Mouse (Mus musculus) heart, embryonic 13.5 days (tissue): ENCODE measurements around the gene Col4a4. TPM values are rescaled to one million over a fixed set of nuclear protein-coding genes. Genes with fewer than 3 reads are reported as not detected.

Experiments
- ATAC-seq: fragments of 200-750 bp; cut with Nextera tagmentation; 2 replicates; pipeline ENCODE4 v1.8.0; 2017; ENCODE audit warnings: moderate TSS enrichment; ENCODE audit not compliant: insufficient number of reproducible peaks, low FRiP score, low TSS enrichment; ENCODE audit errors: extremely low read depth
- H3K27ac ChIP-seq: fragments of 300-500 bp; sonication (generic); replicated peaks from 2 replicates; pipeline ENCODE4 v1.5.1; 2015; ENCODE audit warnings: moderate library complexity, mild to moderate bottlenecking, inconsistent platforms
- H3K27me3 ChIP-seq: fragments of 300-500 bp; sonication (generic); replicated peaks from 2 replicates; pipeline ENCODE4 v1.6.1; 2015; ENCODE audit warnings: mild to moderate bottlenecking, inconsistent platforms
- H3K36me3 ChIP-seq: fragments of 300-500 bp; sonication (generic); 2 replicates; pipeline ENCODE4 v1.6.1; 2015; ENCODE audit warnings: mild to moderate bottlenecking, inconsistent platforms
- H3K4me1 ChIP-seq: fragments of 300-500 bp; sonication (generic); 2 replicates; pipeline ENCODE4 v1.6.1; 2015; ENCODE audit warnings: inconsistent platforms
- H3K4me2 ChIP-seq: fragments of 300-500 bp; sonication (generic); 2 replicates; pipeline ENCODE4 v1.6.1; 2015; ENCODE audit warnings: inconsistent platforms, mild to moderate bottlenecking, moderate library complexity
- H3K4me3 ChIP-seq: fragments of 300-500 bp; sonication (generic); 2 replicates; pipeline ENCODE4 v1.5.1; 2015; ENCODE audit warnings: moderate library complexity, mild to moderate bottlenecking, inconsistent platforms
- H3K9ac ChIP-seq: fragments of 300-500 bp; sonication (generic); 2 replicates; pipeline ENCODE4 v1.6.1; 2015; ENCODE audit warnings: inconsistent platforms, mild to moderate bottlenecking, moderate library complexity
- H3K9me3 ChIP-seq: fragments of 300-500 bp; sonication (generic); 2 replicates; pipeline ENCODE4 v1.6.1; 2016; ENCODE audit warnings: inconsistent platforms
- whole genome bisulfite sequencing: fragments of 180-500 bp; shearing (Covaris S2); methylation state at CpG from one replicate; pipeline ENCODE4 v1.1.7; 2015; ENCODE audit warnings: mixed read lengths; 5-methylcytosine and 5-hydroxymethylcytosine counted together
- polyA plus RNA-seq: library from polyadenylated mRNA; unstranded; fragments of >200 nt; fragmentation: Nextera tagmentation; extraction: Ambion mirVana; gene quantifications from 2 replicates; pipeline ENCODE4 v1.2.1, GENCODE M21; 2015

Gene Col4a4
- polyA plus RNA-seq, 1 experiment from 2014 or later: 0.55 TPM

DNA sequence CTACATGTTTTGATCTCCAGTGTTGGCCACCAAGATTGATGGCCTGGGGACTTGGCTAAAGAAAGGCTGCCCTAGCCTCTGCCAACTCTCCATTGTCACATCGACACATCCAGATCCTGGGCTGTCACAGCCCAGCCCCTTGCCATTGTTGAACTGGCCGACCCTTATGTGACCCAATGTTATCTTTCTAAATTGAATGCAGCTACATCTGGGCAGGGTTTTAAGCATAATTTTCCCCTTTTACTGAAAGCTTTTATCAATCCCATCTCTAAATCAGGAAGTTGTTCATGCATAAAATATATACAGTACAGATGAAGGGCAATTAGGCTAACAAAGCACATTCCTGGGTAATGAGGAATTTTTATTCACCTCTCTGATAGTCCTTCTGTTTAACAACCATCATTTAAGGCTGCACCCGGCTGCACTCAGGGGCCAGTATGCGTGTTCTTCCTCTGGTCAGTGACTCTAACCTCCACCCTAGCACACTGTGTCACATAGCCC lies 112.1 kb downstream of the Col4a4 start:
- Histone ChIP-seq H3K4me2 (no peak overlapping the region), H3K9me3 (no peaks in the 10 kb centered on the region), H3K4me3 (no peak overlapping the region), H3K4me1 (peaks cover 12% of the 10 kb centered on the region), H3K27me3 (no peaks in the 10 kb centered on the region), H3K9ac (no peak overlapping the region), H3K27ac (no peak overlapping the region), H3K36me3 (no peaks in the 10 kb centered on the region)
- ATAC-seq: no peak
- WGBS: 42% methylated on average over 4 of the region's 4 CpGs

DNA sequence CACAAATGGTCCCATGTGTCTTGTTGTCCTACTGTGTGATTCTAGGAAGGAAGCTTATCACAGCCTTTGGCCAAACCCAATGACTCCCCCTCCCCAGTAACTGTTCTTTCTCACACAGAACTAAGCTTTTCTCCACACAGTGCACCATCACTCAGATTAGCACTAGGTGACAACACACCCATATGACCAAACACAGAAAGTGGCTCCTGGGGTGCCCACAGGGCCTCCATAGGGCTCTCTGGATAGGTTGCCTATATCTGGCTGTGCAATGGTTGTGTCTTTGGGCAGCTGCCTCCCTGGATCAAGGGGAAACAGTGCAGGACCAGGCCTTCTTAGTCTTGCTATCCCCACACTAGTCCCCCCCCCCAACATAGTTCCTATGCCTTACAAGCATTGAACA lies 113.2 kb downstream of the Col4a4 start:
- no peaks in the 10 kb centered on the region for H3K36me3 ChIP-seq
- no peak for ATAC-seq

GRCm38 (mm10) chr1:82470516-82471225 lies 116.0 kb downstream of the Col4a4 start:
- Histone ChIP-seq H3K4me1 (peaks cover 17% of the 10 kb centered on the region), H3K9ac (no peak overlapping the region), H3K36me3 (no peaks in the 10 kb centered on the region), H3K27ac (no peak overlapping the region), H3K4me2 (no peak overlapping the region), H3K27me3 (no peaks in the 10 kb centered on the region), H3K9me3 (no peaks in the 10 kb centered on the region), H3K4me3 (no peak overlapping the region)
- WGBS: 75% methylated on average over 10 of the region's 10 CpGs
- ATAC-seq: no peak

More for the DNA sequence above, 113.2 kb downstream of the Col4a4 start:
- Histone ChIP-seq H3K9me3 (no peaks in the 10 kb centered on the region), H3K4me1 (peaks cover 20% of the 10 kb centered on the region), H3K4me2 (no peak overlapping the region), H3K9ac (no peak overlapping the region), H3K4me3 (no peak overlapping the region), H3K27ac (no peak overlapping the region), H3K27me3 (no peaks in the 10 kb centered on the region)

- Histone ChIP-seq H3K4me3 (no peak overlapping the region), H3K9ac (no peak overlapping the region), H3K4me2 (no peak overlapping the region), H3K27me3 (no peaks in the 10 kb centered on the region), H3K27ac (no peak overlapping the region), H3K9me3 (no peaks in the 10 kb centered on the region), H3K36me3 (no peaks in the 10 kb centered on the region), H3K4me1 (peaks cover 8% of the 10 kb centered on the region)
- 49% methylated on average over 6 of the region's 6 CpGs for WGBS
- ATAC-seq: no peak
Measured at GRCm38 (mm10) chr1:82468872-82469271, 117.8 kb downstream of the Col4a4 start.

- peaks cover 8% of the 10 kb centered on the region for H3K4me1 ChIP-seq
- WGBS: 64% methylated on average over 6 of the region's 6 CpGs
- H3K4me3 ChIP-seq: no peak overlapping the region
Measured at GRCm38 (mm10) chr1:82465321-82465853, 121.3 kb downstream of the Col4a4 start.

GRCm38 (mm10) chr1:82461041-82461440 lies 125.6 kb downstream of the Col4a4 start:
- Histone ChIP-seq H3K9ac (no peak overlapping the region), H3K4me2 (no peak overlapping the region), H3K36me3 (no peaks in the 10 kb centered on the region), H3K4me3 (no peak overlapping the region), H3K4me1 (no peaks in the 10 kb centered on the region), H3K27ac (no peak overlapping the region), H3K9me3 (no peaks in the 10 kb centered on the region), H3K27me3 (no peaks in the 10 kb centered on the region)
- ATAC-seq: no peak
- WGBS: 66% methylated on average over 4 of the region's 4 CpGs

More at GRCm38 (mm10) chr1:82465321-82465853, 121.3 kb downstream of the Col4a4 start:
- Histone ChIP-seq H3K27ac (no peak overlapping the region), H3K9ac (no peak overlapping the region), H3K9me3 (no peaks in the 10 kb centered on the region), H3K27me3 (no peaks in the 10 kb centered on the region), H3K4me2 (no peak overlapping the region), H3K36me3 (no peaks in the 10 kb centered on the region)
- ATAC-seq: no peak

DNA sequence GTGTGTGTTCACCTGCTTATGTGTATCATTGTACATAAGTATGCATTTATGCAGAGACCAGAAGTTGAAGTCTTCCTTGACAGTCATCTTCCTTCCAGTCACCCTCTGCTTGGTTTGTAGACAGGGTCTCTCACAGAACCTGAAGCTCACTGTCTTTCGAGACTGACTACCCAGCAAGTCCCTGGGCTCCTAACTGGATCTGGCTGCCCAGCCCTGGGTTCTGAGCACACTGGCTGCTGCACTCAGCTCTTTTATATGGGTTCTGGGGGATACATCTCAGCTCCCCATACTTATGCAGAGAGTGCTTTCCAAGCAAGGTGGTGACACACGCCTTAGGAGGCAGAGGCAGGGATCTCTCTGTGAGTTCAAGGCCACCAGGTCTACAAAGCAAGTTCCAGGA lies 126.7 kb downstream of the Col4a4 start:
- ATAC-seq: no peak
- H3K4me1 ChIP-seq: no peaks in the 10 kb centered on the region
- H3K27me3 ChIP-seq: no peaks in the 10 kb centered on the region
- H3K4me2 ChIP-seq: no peak overlapping the region
- H3K9me3 ChIP-seq: no peaks in the 10 kb centered on the region
- no peak overlapping the region for H3K27ac ChIP-seq
- no peak overlapping the region for H3K9ac ChIP-seq
- H3K4me3 ChIP-seq: no peak overlapping the region
- no peaks in the 10 kb centered on the region for H3K36me3 ChIP-seq
- WGBS: 79% methylated on average over 2 of the region's 2 CpGs

DNA sequence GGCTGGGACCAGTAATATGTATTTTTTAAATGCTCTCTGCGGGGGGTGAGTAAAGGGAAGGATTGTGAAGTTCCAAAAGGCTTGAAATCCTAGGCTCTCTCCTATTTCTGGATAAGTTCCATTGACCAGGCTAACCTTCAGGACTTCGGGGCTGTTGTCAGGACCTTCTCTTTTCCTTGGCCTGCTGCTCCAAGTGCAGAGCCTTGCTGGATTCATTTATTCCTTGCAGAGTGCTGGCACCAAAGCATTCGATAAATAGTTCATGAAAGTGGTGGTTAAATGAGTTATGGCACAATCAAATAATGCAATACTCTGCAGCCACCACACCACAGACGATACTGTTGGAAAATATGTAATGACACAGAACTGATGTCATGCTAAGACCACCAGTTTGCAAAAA lies 127.3 kb downstream of the Col4a4 start:
- no peak overlapping the region for H3K4me2 ChIP-seq
- H3K9ac ChIP-seq: no peak overlapping the region
- H3K4me1 ChIP-seq: no peaks in the 10 kb centered on the region
- 62% methylated on average over 4 of the region's 4 CpGs for WGBS
- ATAC-seq: no peak
- H3K27me3 ChIP-seq: no peaks in the 10 kb centered on the region
- no peaks in the 10 kb centered on the region for H3K9me3 ChIP-seq
- H3K36me3 ChIP-seq: no peaks in the 10 kb centered on the region
- no peak overlapping the region for H3K4me3 ChIP-seq
- no peak overlapping the region for H3K27ac ChIP-seq

GRCm38 (mm10) chr1:82454031-82454430 lies 132.6 kb downstream of the Col4a4 start:
- Histone ChIP-seq H3K36me3 (no peaks in the 10 kb centered on the region), H3K27me3 (no peaks in the 10 kb centered on the region), H3K4me2 (no peak overlapping the region), H3K4me3 (no peak overlapping the region), H3K9ac (no peak overlapping the region), H3K4me1 (peaks cover 7% of the 10 kb centered on the region), H3K27ac (no peak overlapping the region), H3K9me3 (no peaks in the 10 kb centered on the region)
- ATAC-seq: no peak
- WGBS: 80% methylated on average over 3 of the region's 3 CpGs

DNA sequence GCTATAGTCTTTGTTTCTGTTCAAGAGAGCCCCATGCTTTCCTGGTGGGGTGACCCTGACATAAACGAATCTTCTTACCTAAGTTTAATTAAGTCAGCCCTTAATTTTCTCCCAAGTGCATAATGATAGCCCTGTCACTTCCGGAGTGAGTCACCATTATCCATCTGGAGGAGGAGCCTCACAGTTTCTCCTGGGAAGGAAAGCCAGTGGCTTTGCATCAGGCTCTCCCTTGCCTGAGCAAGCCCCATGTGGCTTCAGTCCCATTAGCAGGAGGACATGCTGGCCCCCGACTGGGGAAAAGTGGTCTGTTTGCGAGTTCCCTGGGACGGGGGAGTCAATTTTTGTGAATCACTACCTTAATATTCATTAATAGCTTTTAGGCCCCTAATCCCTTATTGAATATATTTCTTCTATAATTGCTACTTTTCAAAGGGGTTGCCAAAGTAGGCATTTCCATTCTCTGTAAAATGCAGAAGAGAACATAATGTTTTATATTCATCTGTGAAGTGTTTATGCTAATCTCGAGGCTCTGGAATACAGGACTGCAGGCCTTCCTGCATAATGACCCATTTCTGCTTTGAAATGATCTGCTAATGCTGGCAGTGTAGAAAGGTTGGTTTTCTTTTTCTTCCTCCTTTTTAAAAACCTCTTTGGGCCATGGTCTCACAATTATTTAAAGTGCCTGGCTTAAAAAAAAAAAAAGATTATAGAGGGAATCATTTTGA lies 134.6 kb downstream of the Col4a4 start:
- Histone ChIP-seq H3K4me3 (no peak overlapping the region), H3K9me3 (no peaks in the 10 kb centered on the region), H3K27ac (no peak overlapping the region), H3K27me3 (no peaks in the 10 kb centered on the region), H3K36me3 (no peaks in the 10 kb centered on the region), H3K9ac (no peak overlapping the region), H3K4me2 (no peak overlapping the region), H3K4me1 (peaks cover 7% of the 10 kb centered on the region)
- WGBS: 33% methylated on average over 6 of the region's 6 CpGs
- no peak for ATAC-seq

DNA sequence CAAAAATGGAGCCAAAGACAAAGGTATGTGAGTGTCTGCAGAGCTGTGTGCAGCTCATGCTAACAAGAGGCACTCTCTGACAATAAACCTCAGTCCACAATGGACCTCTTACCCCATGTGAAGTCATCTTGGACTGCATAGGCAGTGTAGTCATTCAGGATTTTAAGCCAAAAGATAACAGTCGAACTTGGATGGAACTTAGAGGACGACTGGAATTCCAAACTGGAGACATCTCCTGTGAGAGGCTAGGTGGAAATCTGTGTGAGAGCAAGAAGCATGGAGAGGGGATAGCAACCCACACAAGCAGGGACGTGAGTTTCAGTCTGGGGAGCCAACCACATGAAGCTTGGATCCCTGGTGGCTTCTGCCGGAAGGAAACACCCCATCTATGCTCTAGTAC lies 136.8 kb downstream of the Col4a4 start:
- WGBS: 60% methylated on average over 4 of the region's 4 CpGs
- Histone ChIP-seq H3K4me3 (no peak overlapping the region), H3K27me3 (no peaks in the 10 kb centered on the region), H3K9me3 (no peaks in the 10 kb centered on the region), H3K4me2 (no peak overlapping the region), H3K4me1 (peaks cover 7% of the 10 kb centered on the region), H3K36me3 (no peaks in the 10 kb centered on the region), H3K9ac (no peak overlapping the region), H3K27ac (no peak overlapping the region)
- no peak for ATAC-seq
